Comparison of ENCODE assay signal across 13 mouse cellular contexts in genomic region chr4:82496383-82496782, GRCm38 (mm10).
DNase-seq lines count a peak whose midpoint lies in the region; ATAC-seq and TF ChIP-seq lines count a peak whose summit lies in the region.
"Had no signal": no experiment of that assay in that cellular context is flagged by ENCODE, and none has a peak within 500 bp of the region (broad histone marks: within the 10 kb centered on the region; RNA-seq: fewer than 3 reads in every experiment).

No protein-coding gene starts in this region.

- peak overlapping the region; percentile 20 for H3K4me3 ChIP-seq in cerebellum, adult 2 months (replicated peaks; ENCODE audit: insufficient read depth, low read depth, low read length)
- peak overlapping the region; percentile 14; the same call in 1 of the 2 replicates for H3K4me3 ChIP-seq in heart, postnatal 0 days (ENCODE audit: low read depth, low read length)
- no peak overlapping the region for H3K4me3 ChIP-seq in heart, embryonic 11.5 days (ENCODE audit: low read depth, low read length)
- no peak overlapping the region for H3K4me3 ChIP-seq in lung, postnatal 0 days (ENCODE audit: low read depth, low read length)
- peak overlapping the region; percentile 24 for H3K4me3 ChIP-seq in neural tube, embryonic 15.5 days (replicated peaks)
- H3K4me3 ChIP-seq: liver, embryonic 12.5 days had no signal

- WGBS in cerebellum, adult 2 months = 4% methylated on average over 5 of the region's 5 CpGs
- WGBS in heart, postnatal 0 days = 29% methylated on average over 5 of the region's 5 CpGs
- WGBS in heart, embryonic 11.5 days (ENCODE audit: insufficient replicate concordance) = 76% methylated on average over 5 of the region's 5 CpGs
- WGBS in lung, postnatal 0 days = 49% methylated on average over 5 of the region's 5 CpGs
- WGBS in neural tube, embryonic 15.5 days = 55% methylated on average over 5 of the region's 5 CpGs

- TF ChIP-seq CTCF in cerebellum, adult 2 months (IDR thresholded peaks at IDR 0.05; ENCODE audit: borderline replicate concordance, insufficient read depth, low read depth, low read length) = no peak
- no peak for TF ChIP-seq CTCF in heart, postnatal 0 days (IDR thresholded peaks at IDR 0.05; ENCODE audit: low read depth)
- no peak for TF ChIP-seq CTCF in lung, postnatal 0 days (IDR thresholded peaks at IDR 0.05)

- no peaks in the 10 kb centered on the region for H3K9me3 ChIP-seq in heart, postnatal 0 days (replicated peaks; ENCODE audit: control insufficient read depth, low read length)
- H3K9me3 ChIP-seq in heart, embryonic 11.5 days (replicated peaks; ENCODE audit: control insufficient read depth, low read length) = no peaks in the 10 kb centered on the region
- H3K9me3 ChIP-seq in lung, postnatal 0 days (ENCODE audit: low read length) = no peaks in the 10 kb centered on the region
- H3K9me3 ChIP-seq in neural tube, embryonic 15.5 days (replicated peaks) = no peaks in the 10 kb centered on the region
- H3K9me3 ChIP-seq: liver, embryonic 12.5 days had no signal

- no peak for DNase-seq in cerebellum, adult 2 months
- DNase-seq in heart, postnatal 0 days (ENCODE audit: low spot score) = no peak
- no peak for DNase-seq in lung, postnatal 0 days (ENCODE audit: low spot score)
- no peak for DNase-seq in lung, postnatal 10 days
- no peak for DNase-seq in urinary bladder, postnatal 14 days (ENCODE audit: low spot score)
- DNase-seq: gastrocnemius, postnatal 14 days; heart, postnatal 4 days; kidney, adult 2 months had no signal

- TF ChIP-seq POLR2A in cerebellum, adult 2 months (IDR thresholded peaks at IDR 0.05; ENCODE audit: borderline replicate concordance, insufficient read depth, low read length) = no peak

- peaks cover 25% of the 10 kb centered on the region for H3K4me1 ChIP-seq in cerebellum, adult 2 months (ENCODE audit: control insufficient read depth, insufficient read depth, low read length)
- peaks cover 78% of the 10 kb centered on the region for H3K4me1 ChIP-seq in heart, postnatal 0 days (ENCODE audit: control insufficient read depth, insufficient read depth)
- H3K4me1 ChIP-seq in heart, embryonic 11.5 days (ENCODE audit: control insufficient read depth, insufficient read depth, low read length) = peaks cover 41% of the 10 kb centered on the region
- H3K4me1 ChIP-seq in lung, postnatal 0 days (ENCODE audit: insufficient read depth, low read depth, low read length) = peaks cover 21% of the 10 kb centered on the region; the same call in 1 of the 2 replicates
- H3K4me1 ChIP-seq in neural tube, embryonic 15.5 days = peaks cover 29% of the 10 kb centered on the region
- H3K4me1 ChIP-seq: liver, embryonic 12.5 days had no signal

- no peak for ATAC-seq in cerebellum, adult (ENCODE audit: insufficient number of reproducible peaks, low FRiP score, low TSS enrichment)
- no peak for ATAC-seq in heart, postnatal 0 days (ENCODE audit: insufficient read depth, low read depth)
- ATAC-seq in heart, embryonic 11.5 days (replicated peaks; ENCODE audit: insufficient number of reproducible peaks, low FRiP score, low TSS enrichment) = no peak
- no peak for ATAC-seq in lung, postnatal 0 days
- ATAC-seq in neural tube, embryonic 15.5 days (ENCODE audit: low FRiP score) = no peak
- ATAC-seq: liver, embryonic 12.5 days; Patski had no signal

- no peaks in the 10 kb centered on the region for H3K27me3 ChIP-seq in cerebellum, adult 2 months (ENCODE audit: control insufficient read depth, insufficient read depth, low read length)
- H3K27me3 ChIP-seq in heart, postnatal 0 days (ENCODE audit: control insufficient read depth, insufficient read depth, low read length) = no peaks in the 10 kb centered on the region
- no peaks in the 10 kb centered on the region for H3K27me3 ChIP-seq in heart, embryonic 11.5 days (ENCODE audit: control insufficient read depth, insufficient read depth, low read length)
- H3K27me3 ChIP-seq in lung, postnatal 0 days (replicated peaks; ENCODE audit: insufficient read depth, low read length) = no peaks in the 10 kb centered on the region
- no peaks in the 10 kb centered on the region for H3K27me3 ChIP-seq in neural tube, embryonic 15.5 days (replicated peaks)
- H3K27me3 ChIP-seq: Patski had no signal

- peak overlapping the region; percentile 95 for H3K4me2 ChIP-seq in heart, postnatal 0 days (ENCODE audit: low read depth, low read length)
- no peak overlapping the region for H3K4me2 ChIP-seq in heart, embryonic 11.5 days
- peak overlapping the region; percentile 89; the same call in 1 of the 2 replicates for H3K4me2 ChIP-seq in lung, postnatal 0 days (replicated peaks; ENCODE audit: low read depth, low read length)
- H3K4me2 ChIP-seq in neural tube, embryonic 15.5 days = peak overlapping the region; percentile 93
- H3K4me2 ChIP-seq: liver, embryonic 12.5 days had no signal

- no peak overlapping the region for H3K27ac ChIP-seq in cerebellum, adult 2 months (ENCODE audit: insufficient read depth, low read length)
- H3K27ac ChIP-seq in heart, postnatal 0 days (ENCODE audit: low read depth) = no peak overlapping the region
- H3K27ac ChIP-seq in heart, embryonic 11.5 days (ENCODE audit: low read depth, low read length) = no peak overlapping the region
- 0 out of 2 replicates have a peak overlapping the region, but pooled peaks have one; percentile 3 for H3K27ac ChIP-seq in lung, postnatal 0 days (ENCODE audit: low read length)
- H3K27ac ChIP-seq in neural tube, embryonic 15.5 days (replicated peaks) = peak overlapping the region; percentile 76
- H3K27ac ChIP-seq: liver, embryonic 12.5 days had no signal

- H3K9ac ChIP-seq in heart, postnatal 0 days (replicated peaks; ENCODE audit: low read depth, low read length) = no peak overlapping the region
- no peak overlapping the region for H3K9ac ChIP-seq in heart, embryonic 11.5 days (ENCODE audit: low read depth, low read length)
- no peak overlapping the region for H3K9ac ChIP-seq in lung, postnatal 0 days (replicated peaks; ENCODE audit: low read depth)
- no peak overlapping the region; the same call in 1 of the 2 replicates for H3K9ac ChIP-seq in neural tube, embryonic 15.5 days (replicated peaks)
- H3K9ac ChIP-seq: liver, embryonic 12.5 days had no signal

- TF ChIP-seq EP300 in heart, postnatal 0 days (IDR thresholded peaks at IDR 0.05; ENCODE audit: low read depth) = no peak
- no peak for TF ChIP-seq EP300 in lung, postnatal 0 days (IDR thresholded peaks at IDR 0.05)

- H3K36me3 ChIP-seq in heart, postnatal 0 days (replicated peaks; ENCODE audit: control insufficient read depth, insufficient read depth, low read length) = peaks cover 13% of the 10 kb centered on the region
- H3K36me3 ChIP-seq in heart, embryonic 11.5 days (ENCODE audit: control insufficient read depth, insufficient read depth, low read length) = peaks cover 3% of the 10 kb centered on the region; the same call in 1 of the 2 replicates
- H3K36me3 ChIP-seq in lung, postnatal 0 days (ENCODE audit: insufficient read depth, low read length) = no peaks in the 10 kb centered on the region
- no peaks in the 10 kb centered on the region for H3K36me3 ChIP-seq in neural tube, embryonic 15.5 days

Comparison
In these comparisons a context has a peak if more than half of its experiments do, and no peak if none do; other contexts are left out.
1. H3K4me3 ChIP-seq: peak in cerebellum, adult 2 months (single experiment), heart, postnatal 0 days (single experiment) and neural tube, embryonic 15.5 days (single experiment); none in heart, embryonic 11.5 days (single experiment) and lung, postnatal 0 days (single experiment).
2. H3K27ac ChIP-seq: peak in lung, postnatal 0 days (single experiment) and neural tube, embryonic 15.5 days (single experiment); none in cerebellum, adult 2 months (single experiment), heart, postnatal 0 days (single experiment) and heart, embryonic 11.5 days (single experiment).